Mouse (Mus musculus) MEL (cell line): ENCODE measurements around the gene D16Ertd472e. TPM values are rescaled to one million over a fixed set of nuclear protein-coding genes. Genes with fewer than 3 reads are reported as not detected.
"Not testable (repeated sequence)": the region's sequence is repeated elsewhere in the genome, so short reads cannot be mapped to it uniquely, and the experiment has no call there.

ENCODE experiments used
- DNase-seq: peaks from one replicate; pipeline ENCODE4 v3.0.0; 2011; ENCODE audit warnings: low read depth, low spot score
- H3K27ac ChIP-seq: 2 replicates; pipeline ENCODE4 v1.5.1; 2012; ENCODE audit warnings: low read depth, mild to moderate bottlenecking, control low read depth, low read length, moderate library complexity; ENCODE audit not compliant: control insufficient read depth
- H3K27me3 ChIP-seq, 2 experiments: fragments of 150-350 bp in 1 of 2; sonication (generic) in 1 of 2; 2 replicates each; pipeline ENCODE4 v1.6.1; 2012; ENCODE audit warnings: low read length in 2 of 2, mild to moderate bottlenecking in 2 of 2, improper control_type of control experiment in 1 of 2, moderate library complexity in 1 of 2; ENCODE audit not compliant: insufficient read depth in 2 of 2, control insufficient read depth in 1 of 2
- H3K36me3 ChIP-seq, 2 experiments: 2 replicates each; pipeline ENCODE4 v1.6.1; 2012 to 2014; ENCODE audit warnings: low read length in 2 of 2, improper control_type of control experiment in 1 of 2, inconsistent platforms in 1 of 2, mild to moderate bottlenecking in 1 of 2; ENCODE audit not compliant: insufficient read depth in 2 of 2, control insufficient read depth in 1 of 2
- H3K4me1 ChIP-seq, 2 experiments: fragments of 150-350 bp in 1 of 2; sonication (generic) in 1 of 2; 2 replicates each; pipeline ENCODE4 v1.6.1; 2012; ENCODE audit warnings: low read length in 2 of 2, improper control_type of control experiment in 1 of 2, mild to moderate bottlenecking in 1 of 2; ENCODE audit not compliant: insufficient read depth in 2 of 2, control insufficient read depth in 1 of 2
- H3K4me3 ChIP-seq, 2 experiments: fragments of 150-350 bp in 1 of 2; sonication (generic) in 1 of 2; 2 replicates each; pipeline ENCODE4 v1.5.1; 2012; ENCODE audit warnings: low read depth in 2 of 2, low read length in 2 of 2, mild to moderate bottlenecking in 2 of 2, moderate library complexity in 2 of 2, control low read depth in 1 of 2, improper control_type of control experiment in 1 of 2; ENCODE audit not compliant: control insufficient read depth in 1 of 2, insufficient read depth in 1 of 2
- H3K79me2 ChIP-seq: 2 replicates; pipeline ENCODE4 v1.6.1; 2012; ENCODE audit warnings: mild to moderate bottlenecking, low read length, moderate library complexity; ENCODE audit not compliant: control insufficient read depth, poor library complexity, insufficient read depth
- H3K9ac ChIP-seq: 2 replicates; pipeline ENCODE4 v1.6.1; 2012; ENCODE audit warnings: low read depth, mild to moderate bottlenecking, control low read depth, low read length, moderate library complexity; ENCODE audit not compliant: control insufficient read depth, poor library complexity, severe bottlenecking
- H3K9me3 ChIP-seq: fragments of 150-350 bp; sonication (generic); replicated peaks from 2 replicates; pipeline ENCODE4 v1.6.1; 2012; ENCODE audit warnings: mild to moderate bottlenecking, low read length, improper control_type of control experiment, moderate library complexity; ENCODE audit not compliant: insufficient read depth
- CHD1 ChIP-seq: IDR thresholded peaks from 2 replicates; pipeline ENCODE4 v1.6.1; 2012; ENCODE audit warnings: low read depth, mild to moderate bottlenecking, inconsistent platforms, low read length, improper control_type of control experiment
- GABPA ChIP-seq: IDR thresholded peaks from 2 replicates; pipeline ENCODE4 v1.6.1; 2012; ENCODE audit warnings: low read depth, mild to moderate bottlenecking, inconsistent platforms, low read length, improper control_type of control experiment, moderate library complexity
- GATA1 ChIP-seq: IDR thresholded peaks from 2 replicates; pipeline ENCODE4 v1.6.1; 2011; ENCODE audit warnings: low read depth, low read length, improper control_type of control experiment
- MAFK ChIP-seq: IDR thresholded peaks from 2 replicates; pipeline ENCODE4 v1.6.1; 2011; ENCODE audit warnings: low read depth, mild to moderate bottlenecking, low read length, improper control_type of control experiment, borderline replicate concordance
- MAX ChIP-seq: IDR thresholded peaks from 2 replicates; pipeline ENCODE4 v1.6.1; 2011; ENCODE audit warnings: low read length, improper control_type of control experiment
- MAZ ChIP-seq: IDR thresholded peaks from 2 replicates; pipeline ENCODE4 v1.6.1; 2012; ENCODE audit warnings: low read depth, mild to moderate bottlenecking, inconsistent platforms, low read length, improper control_type of control experiment
- MYB ChIP-seq: IDR thresholded peaks from 2 replicates; pipeline ENCODE4 v1.6.1; 2011; ENCODE audit warnings: mild to moderate bottlenecking, low read depth, low read length, improper control_type of control experiment
- MYC ChIP-seq: IDR thresholded peaks from 2 replicates; pipeline ENCODE4 v1.6.1; 2011; ENCODE audit warnings: low read depth, mild to moderate bottlenecking, low read length, improper control_type of control experiment, moderate library complexity
- NRF1 ChIP-seq: IDR thresholded peaks from 2 replicates; pipeline ENCODE4 v1.6.1; 2014; ENCODE audit warnings: low read depth, mild to moderate bottlenecking, inconsistent platforms, low read length, improper control_type of control experiment, moderate library complexity; ENCODE audit not compliant: poor library complexity, insufficient read depth, severe bottlenecking
- POLR2A ChIP-seq, 2 experiments: IDR thresholded peaks; 2 replicates each; pipeline ENCODE4 v1.6.1; 2011 to 2012; ENCODE audit warnings: low read length in 2 of 2, mild to moderate bottlenecking in 2 of 2, control low read depth in 1 of 2, improper control_type of control experiment in 1 of 2, low read depth in 1 of 2, moderate library complexity in 1 of 2; ENCODE audit not compliant: control insufficient read depth in 1 of 2, insufficient read depth in 1 of 2, poor library complexity in 1 of 2
- POLR2AphosphoS2 ChIP-seq: IDR thresholded peaks from 2 replicates; pipeline ENCODE4 v1.6.1; 2011; ENCODE audit warnings: low read length, improper control_type of control experiment
- RCOR1 ChIP-seq: IDR thresholded peaks from 2 replicates; pipeline ENCODE4 v1.6.1; 2012; ENCODE audit warnings: low read depth, mild to moderate bottlenecking, inconsistent platforms, low read length, improper control_type of control experiment
- SMC3 ChIP-seq: IDR thresholded peaks from 2 replicates; pipeline ENCODE4 v1.6.1; 2011; ENCODE audit warnings: low read depth, low read length, improper control_type of control experiment
- USF1 ChIP-seq: IDR thresholded peaks from 2 replicates; pipeline ENCODE4 v1.6.1; 2014; ENCODE audit warnings: low read depth, mild to moderate bottlenecking, inconsistent platforms, low read length, improper control_type of control experiment, moderate library complexity
- USF2 ChIP-seq, 2 experiments: IDR thresholded peaks; 2 replicates each; pipeline ENCODE4 v1.6.1; 2011 to 2012; ENCODE audit warnings: improper control_type of control experiment in 2 of 2, low read length in 2 of 2, borderline replicate concordance in 1 of 2, inconsistent platforms in 1 of 2, low read depth in 1 of 2, mild to moderate bottlenecking in 1 of 2; ENCODE audit not compliant: insufficient read depth in 1 of 2
- ZKSCAN1 ChIP-seq: IDR thresholded peaks from 2 replicates; pipeline ENCODE4 v1.6.1; 2012; ENCODE audit warnings: low read depth, mild to moderate bottlenecking, inconsistent platforms, low read length, improper control_type of control experiment, moderate library complexity
- ZMIZ1 ChIP-seq: IDR thresholded peaks from 2 replicates; pipeline ENCODE4 v1.6.1; 2012; ENCODE audit warnings: low read depth, mild to moderate bottlenecking, inconsistent platforms, low read length, improper control_type of control experiment, moderate library complexity
- ZNF384 ChIP-seq: IDR thresholded peaks from 2 replicates; pipeline ENCODE4 v1.6.1; 2012; ENCODE audit warnings: low read depth, mild to moderate bottlenecking, inconsistent platforms, low read length, improper control_type of control experiment
- polyA plus RNA-seq, 2 experiments: library from polyadenylated mRNA; stranded (reverse) in 1 of 2; unstranded in 1 of 2; fragments of >175 nt in 1 of 2; fragments of >200 nt in 1 of 2; gene quantifications; 2 replicates each; pipeline versions ENCODE4 v1.2.1 to v1.2.4; 2012; ENCODE audit warnings: low replicate concordance in 2 of 2, low read depth in 1 of 2; ENCODE audit not compliant: insufficient read length in 2 of 2, insufficient read depth in 1 of 2, missing spikeins in 1 of 2
- total RNA-seq: library from RNA; depleted of rRNA; stranded (reverse); fragments of 300-350 nt; gene quantifications from 2 replicates; pipeline ENCODE4 v1.2.3, GENCODE M21; 2012

D16Ertd472e gene
- total and polyA plus RNA-seq, 3 experiments = 23.0 to 30.4 (median 23.6) TPM

- H3K36me3 ChIP-seq = no peaks in the 10 kb centered on the region
- no peak overlapping the region for H3K27ac ChIP-seq
- H3K4me1 ChIP-seq = no peaks in the 10 kb centered on the region
- H3K9ac ChIP-seq = no peak overlapping the region
- no peak overlapping the region for H3K4me3 ChIP-seq
- no peak for TF ChIP-seq CHD1
- TF ChIP-seq POLR2AphosphoS2 = no peak
- no peak for TF ChIP-seq MAZ
- no peak for TF ChIP-seq MYB
- no peak for TF ChIP-seq ZNF384
- TF ChIP-seq POLR2A (IDR thresholded peaks at IDR 0.05; ENCODE audit: control insufficient read depth in 1 of 2, insufficient read depth in 1 of 2, low read depth in 1 of 2, low read length in 2 of 2, poor library complexity in 1 of 2) = no peak
- TF ChIP-seq MAX = no peak
- TF ChIP-seq GABPA = no peak
- TF ChIP-seq USF2 (IDR thresholded peaks at IDR 0.05; ENCODE audit: borderline replicate concordance in 1 of 2, insufficient read depth in 1 of 2, low read depth in 1 of 2, low read length in 2 of 2) = no peak
- TF ChIP-seq ZMIZ1 = no peak
- no peak for TF ChIP-seq GATA1
- no peak for TF ChIP-seq NRF1
- TF ChIP-seq USF1 = no peak
- TF ChIP-seq ZKSCAN1 = no peak
- TF ChIP-seq SMC3 = no peak
- TF ChIP-seq MYC = no peak
- TF ChIP-seq RCOR1 = no peak
- no peak for TF ChIP-seq MAFK
- TF ChIP-seq, all 39 proteins: peak for 0
- H3K27me3 ChIP-seq = peaks cover 0 to 2% of the 10 kb centered on the region in 2 experiments; a peak in 1 of 4 replicates
- DNase-seq = no peak
- H3K9me3 ChIP-seq = no peaks in the 10 kb centered on the region
- no peaks in the 10 kb centered on the region for H3K79me2 ChIP-seq
Measured at GRCm38 (mm10) chr16:78502492-78502891, 74.0 kb downstream of the D16Ertd472e start.

GRCm38 (mm10) chr16:78492696-78493095 is 83.8 kb downstream of the D16Ertd472e start:
- not testable (repeated sequence) for H3K4me1 ChIP-seq, H3K9ac ChIP-seq, H3K27ac ChIP-seq, H3K9me3 ChIP-seq, H3K79me2 ChIP-seq, H3K4me3 ChIP-seq, H3K36me3 ChIP-seq, DNase-seq, H3K27me3 ChIP-seq
